Mouse (Mus musculus) intestine, postnatal 0 days (tissue): ENCODE results near the gene Edrf1. TPM values are rescaled to one million over a fixed set of nuclear protein-coding genes. Genes with fewer than 3 reads are reported as not detected.

ENCODE experiments used
- ATAC-seq: fragments of 200-750 bp; cut with Nextera tagmentation; 2 replicates; pipeline ENCODE4 v1.8.0; 2017; ENCODE audit warnings: mild to moderate bottlenecking, moderate TSS enrichment, moderate library complexity
- H3K27ac ChIP-seq: fragments of 300-500 bp; sonication (generic); 2 replicates; pipeline ENCODE4 v1.5.1; 2014; ENCODE audit warnings: mild to moderate bottlenecking, low read depth, low read length, moderate library complexity
- H3K27me3 ChIP-seq: fragments of 300-500 bp; sonication (generic); replicated peaks from 2 replicates; pipeline ENCODE4 v1.6.1; 2014; ENCODE audit warnings: low read length, mixed read lengths; ENCODE audit not compliant: control insufficient read depth, insufficient read depth
- H3K36me3 ChIP-seq: fragments of 300-500 bp; sonication (generic); 2 replicates; pipeline ENCODE4 v1.6.1; 2014; ENCODE audit warnings: mild to moderate bottlenecking, moderate library complexity; ENCODE audit not compliant: control insufficient read depth, insufficient read depth
- H3K4me1 ChIP-seq: fragments of 300-500 bp; sonication (generic); replicated peaks from 2 replicates; pipeline ENCODE4 v1.6.1; 2014; ENCODE audit warnings: antibody characterized with exemption, low read length, mixed read lengths; ENCODE audit not compliant: control insufficient read depth, insufficient read depth
- H3K4me2 ChIP-seq: fragments of 300-500 bp; sonication (generic); replicated peaks from 2 replicates; pipeline ENCODE4 v1.6.1; 2014; ENCODE audit warnings: low read depth, mild to moderate bottlenecking, moderate library complexity
- H3K4me3 ChIP-seq: fragments of 300-500 bp; sonication (generic); 2 replicates; pipeline ENCODE4 v1.5.1; 2014; ENCODE audit warnings: low read depth, low read length
- H3K9ac ChIP-seq: fragments of 300-500 bp; sonication (generic); 2 replicates; pipeline ENCODE4 v1.6.1; 2014; ENCODE audit warnings: mild to moderate bottlenecking, low read depth, low read length
- H3K9me3 ChIP-seq: fragments of 300-500 bp; sonication (generic); 2 replicates; pipeline ENCODE4 v1.6.1; 2016; ENCODE audit warnings: mixed run types; ENCODE audit not compliant: control insufficient read depth
- CTCF ChIP-seq: sonication (generic); IDR thresholded peaks from 2 replicates; pipeline ENCODE4 v1.5.1; 2016; ENCODE audit warnings: low read depth, mild to moderate bottlenecking, control low read depth, antibody characterized with exemption, moderate library complexity
- WGBS: fragments of 180-500 bp; shearing (Covaris S2); extraction: QIAGEN DNeasy Blood & Tissue Kit; methylation state at CpG from one replicate; pipeline ENCODE4 v1.1.7; 2014; 5-methylcytosine and 5-hydroxymethylcytosine counted together
- polyA plus RNA-seq: library from polyadenylated mRNA; unstranded; fragments of >200 nt; fragmentation: Nextera tagmentation; extraction: Ambion mirVana; gene quantifications from 2 replicates; pipeline ENCODE4 v1.2.1, GENCODE M21; 2015

Gene Edrf1
- polyA plus RNA-seq, 1 experiment from 2014 or later: 6.1 TPM

GRCm38 (mm10) chr7:133698021-133698709, 60.8 kb downstream of the Edrf1 start:
- no peak for ATAC-seq
- WGBS: 85% methylated on average over 12 of the region's 12 CpGs
- no peak overlapping the region for H3K4me2 ChIP-seq
- H3K27me3 ChIP-seq: no peaks in the 10 kb centered on the region
- no peak for TF ChIP-seq CTCF
- H3K9ac ChIP-seq: no peak overlapping the region
- no peak overlapping the region for H3K27ac ChIP-seq
- no peaks in the 10 kb centered on the region for H3K4me1 ChIP-seq
- H3K36me3 ChIP-seq: peaks cover 16% of the 10 kb centered on the region; the same call in 1 of the 2 replicates
- H3K4me3 ChIP-seq: no peak overlapping the region
- H3K9me3 ChIP-seq: no peaks in the 10 kb centered on the region

- no peaks in the 10 kb centered on the region for H3K4me1 ChIP-seq
- H3K9ac ChIP-seq: no peak overlapping the region
- H3K27ac ChIP-seq: no peak overlapping the region
- TF ChIP-seq CTCF: no peak
- ATAC-seq: no peak
- 84% methylated on average over 4 of the region's 4 CpGs for WGBS
- H3K27me3 ChIP-seq: no peaks in the 10 kb centered on the region
- no peaks in the 10 kb centered on the region for H3K9me3 ChIP-seq
- no peak overlapping the region for H3K4me2 ChIP-seq
- H3K4me3 ChIP-seq: no peak overlapping the region
- peaks cover 16% of the 10 kb centered on the region; the same call in 1 of the 2 replicates for H3K36me3 ChIP-seq
Measured at GRCm38 (mm10) chr7:133699885-133700284, 62.5 kb downstream of the Edrf1 start.

DNA sequence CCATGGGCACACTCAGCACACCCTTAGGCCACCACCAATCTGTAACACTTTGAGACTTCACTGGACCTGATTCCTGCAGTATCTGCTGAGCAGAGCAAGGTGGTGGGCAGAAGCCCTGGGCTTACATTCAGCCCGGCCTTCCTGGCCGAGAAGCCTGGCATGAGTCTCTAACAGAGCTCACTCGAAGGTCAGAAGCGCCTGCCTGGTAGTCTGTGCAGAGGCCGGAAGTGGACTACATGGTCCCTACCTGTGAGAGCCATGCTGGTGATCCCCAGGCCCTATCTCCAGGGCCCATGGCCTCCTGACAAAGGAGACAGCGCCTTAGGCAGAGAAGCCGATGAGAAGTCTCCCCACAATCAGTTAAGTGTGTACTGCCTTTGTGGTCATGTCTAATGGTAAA, 64.0 kb downstream of the Edrf1 start:
- H3K27me3 ChIP-seq: no peaks in the 10 kb centered on the region
- no peak overlapping the region for H3K4me3 ChIP-seq
- no peaks in the 10 kb centered on the region for H3K9me3 ChIP-seq
- no peak overlapping the region for H3K27ac ChIP-seq
- peaks cover 16% of the 10 kb centered on the region; the same call in 1 of the 2 replicates for H3K36me3 ChIP-seq
- H3K4me2 ChIP-seq: no peak overlapping the region
- H3K4me1 ChIP-seq: no peaks in the 10 kb centered on the region
- TF ChIP-seq CTCF: no peak
- WGBS: 100% methylated on average over 7 of the region's 7 CpGs
- ATAC-seq: no peak
- H3K9ac ChIP-seq: no peak overlapping the region

DNA sequence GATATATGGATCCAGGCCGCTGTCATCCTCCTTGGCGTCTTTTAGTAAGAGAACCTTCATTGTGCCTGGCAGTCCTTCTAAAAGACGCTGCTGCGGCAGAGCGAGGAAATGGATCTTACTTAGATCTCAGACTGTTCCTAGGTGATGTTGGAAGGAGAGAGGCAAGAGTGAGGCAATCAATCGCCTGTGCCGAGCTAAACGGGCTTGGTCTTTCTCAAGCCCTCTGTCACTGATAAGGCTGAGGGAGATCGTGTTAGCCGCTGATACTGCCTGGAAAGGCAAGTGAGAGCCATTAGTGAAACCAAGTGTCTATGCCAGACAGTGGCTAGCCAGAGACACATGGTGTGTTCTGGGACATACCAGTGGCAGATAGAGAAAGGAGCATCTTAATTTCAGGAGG, 65.0 kb downstream of the Edrf1 start:
- H3K9me3 ChIP-seq: no peaks in the 10 kb centered on the region
- no peak for TF ChIP-seq CTCF
- WGBS: 63% methylated on average over 10 of the region's 10 CpGs
- H3K4me1 ChIP-seq: no peaks in the 10 kb centered on the region
- H3K9ac ChIP-seq: no peak overlapping the region
- H3K4me3 ChIP-seq: no peak overlapping the region
- no peak for ATAC-seq
- H3K4me2 ChIP-seq: no peak overlapping the region
- no peaks in the 10 kb centered on the region for H3K27me3 ChIP-seq
- H3K36me3 ChIP-seq: peaks cover 10% of the 10 kb centered on the region; the same call in 1 of the 2 replicates
- H3K27ac ChIP-seq: no peak overlapping the region

DNA sequence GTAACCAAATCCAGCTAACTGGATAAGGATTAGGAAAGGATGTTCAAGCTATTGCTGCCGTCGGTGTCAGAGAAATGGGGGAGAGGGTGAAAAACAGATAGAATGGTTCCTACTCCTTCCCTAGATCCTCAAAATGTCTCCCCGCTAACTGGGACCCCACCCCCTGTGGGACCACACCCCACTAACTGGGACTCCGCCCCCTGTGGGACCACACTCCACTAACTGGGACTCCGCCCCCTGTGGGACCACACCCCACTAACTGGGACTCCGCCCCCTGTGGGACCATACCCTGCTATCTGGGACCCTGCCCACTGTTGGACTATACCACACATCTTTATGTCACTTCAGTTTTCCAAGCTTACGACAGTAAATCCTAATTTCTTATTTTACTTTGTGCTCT, 66.6 kb downstream of the Edrf1 start:
- Histone ChIP-seq H3K4me2 (no peak overlapping the region), H3K27me3 (no peaks in the 10 kb centered on the region), H3K9ac (no peak overlapping the region), H3K4me3 (no peak overlapping the region), H3K9me3 (no peaks in the 10 kb centered on the region), H3K27ac (no peak overlapping the region), H3K36me3 (0 out of 2 replicates have a peak, but pooled peaks cover 7% of the 10 kb centered on the region), H3K4me1 (no peaks in the 10 kb centered on the region)
- no peak for TF ChIP-seq CTCF
- ATAC-seq: no peak
- 88% methylated on average over 7 of the region's 7 CpGs for WGBS

- Histone ChIP-seq H3K9ac (no peak overlapping the region), H3K27ac (no peak overlapping the region), H3K4me1 (0 out of 2 replicates have a peak, but pooled peaks cover 3% of the 10 kb centered on the region), H3K9me3 (no peaks in the 10 kb centered on the region), H3K36me3 (no peaks in the 10 kb centered on the region), H3K4me3 (no peak overlapping the region), H3K27me3 (no peaks in the 10 kb centered on the region), H3K4me2 (no peak overlapping the region)
- ATAC-seq: no peak
- 87% methylated on average over 2 of the region's 2 CpGs for WGBS
- TF ChIP-seq CTCF: peak; percentile 42
Measured at GRCm38 (mm10) chr7:133707301-133707700, 70.0 kb downstream of the Edrf1 start.
